Mouse (Mus musculus) heart, embryonic 12.5 days (tissue): ENCODE measurements around the gene Gdi1. TPM values are rescaled to one million over a fixed set of nuclear protein-coding genes. Genes with fewer than 3 reads are reported as not detected.
"Not testable (repeated sequence)": the region's sequence is repeated elsewhere in the genome, so short reads cannot be mapped to it uniquely, and the experiment has no call there.

Experiments
- ATAC-seq: fragments of 200-750 bp; cut with Nextera tagmentation; 2 replicates; pipeline ENCODE4 v1.8.0; 2017; ENCODE audit warnings: moderate TSS enrichment, moderate library complexity; ENCODE audit not compliant: insufficient number of reproducible peaks, low FRiP score
- H3K27ac ChIP-seq: fragments of 300-500 bp; sonication (generic); 2 replicates; pipeline ENCODE4 v1.5.1; 2016; ENCODE audit warnings: mild to moderate bottlenecking, moderate library complexity; ENCODE audit not compliant: poor library complexity, severe bottlenecking
- H3K27me3 ChIP-seq: fragments of 300-500 bp; sonication (generic); replicated peaks from 2 replicates; pipeline ENCODE4 v1.6.1; 2016; ENCODE audit warnings: mild to moderate bottlenecking, moderate library complexity
- H3K36me3 ChIP-seq: fragments of 300-500 bp; sonication (generic); 2 replicates; pipeline ENCODE4 v1.6.1; 2016; ENCODE audit warnings: mild to moderate bottlenecking, moderate library complexity
- H3K4me1 ChIP-seq: fragments of 300-500 bp; sonication (generic); replicated peaks from 2 replicates; pipeline ENCODE4 v1.6.1; 2016; ENCODE audit warnings: mild to moderate bottlenecking
- H3K4me2 ChIP-seq: fragments of 300-500 bp; sonication (generic); 2 replicates; pipeline ENCODE4 v1.6.1; 2016; ENCODE audit warnings: mild to moderate bottlenecking, moderate library complexity
- H3K4me3 ChIP-seq: fragments of 300-500 bp; sonication (generic); 2 replicates; pipeline ENCODE4 v1.5.1; 2016; ENCODE audit warnings: mild to moderate bottlenecking
- H3K9ac ChIP-seq: fragments of 300-500 bp; sonication (generic); 2 replicates; pipeline ENCODE4 v1.6.1; 2016; ENCODE audit warnings: mild to moderate bottlenecking, moderate library complexity
- H3K9me3 ChIP-seq: fragments of 300-500 bp; sonication (generic); replicated peaks from 2 replicates; pipeline ENCODE4 v1.6.1; 2016; ENCODE audit warnings: mild to moderate bottlenecking, moderate library complexity
- WGBS: fragments of 180-500 bp; shearing (Covaris S2); methylation state at CpG from one replicate; pipeline ENCODE4 v1.1.7; 2016; 5-methylcytosine and 5-hydroxymethylcytosine counted together
- microRNA-seq: library from miRNA; unstranded; fragments of <30 nt; microRNA quantifications from one replicate; pipeline ENCODE4, GENCODE M21; 2017
- polyA plus RNA-seq: library from polyadenylated mRNA; unstranded; fragments of >200 nt; fragmentation: Nextera tagmentation; extraction: Ambion mirVana; gene quantifications from 2 replicates; pipeline ENCODE4 v1.2.1, GENCODE M21; 2016

Gene Gdi1
- polyA plus RNA-seq, 1 experiment from 2014 or later = 167 TPM

GRCm38 (mm10) chrX:74330166-74330930 lies 25.6 kb downstream of the Gdi1 start:
- WGBS = 50% methylated on average over 2 of the region's 2 CpGs
- Histone ChIP-seq H3K27me3 (no peaks in the 10 kb centered on the region), H3K27ac (no peak overlapping the region; the same call in 1 of the 2 replicates), H3K36me3 (peaks cover 19% of the 10 kb centered on the region), H3K4me2 (peak overlapping the region; percentile 86), H3K4me3 (peak overlapping the region; percentile 59; the same call in 1 of the 2 replicates), H3K9ac (peak overlapping the region; percentile 81; the same call in 1 of the 2 replicates), H3K4me1 (peaks cover 20% of the 10 kb centered on the region), H3K9me3 (0 out of 2 replicates have a peak, but pooled peaks cover 5% of the 10 kb centered on the region)
- no peak for ATAC-seq

- ATAC-seq = no peak
- Histone ChIP-seq H3K4me3 (peak overlapping the region; percentile 59), H3K9ac (peak overlapping the region; percentile 74), H3K4me1 (no peaks in the 10 kb centered on the region), H3K36me3 (no peaks in the 10 kb centered on the region), H3K27ac (peak overlapping the region; percentile 33; the same call in 1 of the 2 replicates), H3K27me3 (no peaks in the 10 kb centered on the region), H3K9me3 (no peaks in the 10 kb centered on the region), H3K4me2 (peak overlapping the region; percentile 73)
- 21% methylated on average over 13 of the region's 13 CpGs for WGBS
Measured at GRCm38 (mm10) chrX:74352645-74353466, 48.1 kb downstream of the Gdi1 start.

GRCm38 (mm10) chrX:74353467-74353770 lies 48.6 kb downstream of the Gdi1 start, which contains the start of gene Lage3:
Gene Lage3 (minus strand): TSS chrX:74353618.
- peak within 1 kb of the TSS; percentile 74 for H3K9ac ChIP-seq
- H3K4me3 ChIP-seq = peak within 1 kb of the TSS; percentile 59
- no peaks in the 10 kb centered on the region for H3K27me3 ChIP-seq
- H3K36me3 ChIP-seq = no peaks in the 10 kb centered on the region
- no peaks in the 10 kb centered on the region for H3K4me1 ChIP-seq
- peak; percentile 81 for ATAC-seq
- H3K27ac ChIP-seq = peak within 1 kb of the TSS; percentile 33; the same call in 1 of the 2 replicates
- no peaks in the 10 kb centered on the region for H3K9me3 ChIP-seq
- WGBS = 26% methylated on average over 11 of the region's 22 CpGs
- H3K4me2 ChIP-seq = peak within 1 kb of the TSS; percentile 73

GRCm38 (mm10) chrX:74357069-74357468 lies 52.3 kb downstream of the Gdi1 start:
- not testable (repeated sequence) for H3K27me3 ChIP-seq, H3K36me3 ChIP-seq, H3K4me1 ChIP-seq, H3K27ac ChIP-seq, H3K4me2 ChIP-seq, H3K4me3 ChIP-seq, H3K9me3 ChIP-seq, ATAC-seq, H3K9ac ChIP-seq
- WGBS = 79% methylated on average over 3 of the region's 3 CpGs

- no peak for ATAC-seq
- Histone ChIP-seq H3K27me3 (no peaks in the 10 kb centered on the region), H3K27ac (no peak overlapping the region), H3K9ac (no peak overlapping the region), H3K4me1 (no peaks in the 10 kb centered on the region), H3K4me2 (no peak overlapping the region), H3K36me3 (no peaks in the 10 kb centered on the region), H3K9me3 (no peaks in the 10 kb centered on the region), H3K4me3 (no peak overlapping the region)
- 42% methylated on average over 11 of the region's 11 CpGs for WGBS
Measured at GRCm38 (mm10) chrX:74359171-74359570, 54.4 kb downstream of the Gdi1 start.

Small RNAs within 50 kb of the gene (microRNA-seq; reads per million reads assigned to microRNA genes)
- gene Mir7091 = 0.71 reads per million
- gene Mir7092 = not detected

Other genes starting within 250 kb of the Gdi1 start
- not detected in 2 replicates for gene Opn1mw, start 177.5 kb upstream of the Gdi1 start, polyA plus RNA-seq
- gene Mecp2, start 169.6 kb upstream of the Gdi1 start, polyA plus RNA-seq = 12.0 and 14.0 TPM in 2 replicates
- not detected in 2 replicates for gene Tex28, start 137.2 kb upstream of the Gdi1 start, polyA plus RNA-seq
- gene Tktl1, start 127.7 kb upstream of the Gdi1 start, polyA plus RNA-seq = not detected in 2 replicates
- gene Flna, start 55.2 kb upstream of the Gdi1 start, polyA plus RNA-seq = 226 and 227 TPM in 2 replicates
- gene Emd, start 50.3 kb upstream of the Gdi1 start, polyA plus RNA-seq = 16.8 and 17.3 TPM in 2 replicates
- gene Rpl10, start 34.2 kb upstream of the Gdi1 start, polyA plus RNA-seq = 437 and 446 TPM in 2 replicates
- gene Taz, start 23.1 kb upstream of the Gdi1 start, polyA plus RNA-seq = 70.5 and 71.3 TPM in 2 replicates
- 10.2 and 10.8 TPM in 2 replicates for gene Dnase1l1, start 22.7 kb upstream of the Gdi1 start, polyA plus RNA-seq
- 125 and 128 TPM in 2 replicates for gene Atp6ap1, start 7.9 kb upstream of the Gdi1 start, polyA plus RNA-seq
- 53.1 and 55.1 TPM in 2 replicates for gene Fam50a, start 8.0 kb downstream of the Gdi1 start, polyA plus RNA-seq
- 9.6 and 9.8 TPM in 2 replicates for gene Plxna3, start 24.1 kb downstream of the Gdi1 start, polyA plus RNA-seq
- 93.9 and 95.5 TPM in 2 replicates for gene Lage3, start 48.6 kb downstream of the Gdi1 start, polyA plus RNA-seq
- gene Ubl4a, start 68.2 kb downstream of the Gdi1 start, polyA plus RNA-seq = 57.4 and 58.2 TPM in 2 replicates
- gene Slc10a3, start 68.4 kb downstream of the Gdi1 start, polyA plus RNA-seq = 13.5 and 13.7 TPM in 2 replicates
- 25.7 and 26.8 TPM in 2 replicates for gene Fam3a, start 88.3 kb downstream of the Gdi1 start, polyA plus RNA-seq
- gene Ikbkg, start 88.3 kb downstream of the Gdi1 start, polyA plus RNA-seq = 25.6 and 29.4 TPM in 2 replicates
- 18.5 TPM in 2 replicates for gene G6pdx, start 124.2 kb downstream of the Gdi1 start, polyA plus RNA-seq
- not detected in 2 replicates for gene Gm6880, start 176.4 kb downstream of the Gdi1 start, polyA plus RNA-seq